Mouse (Mus musculus) hematopoietic multipotent progenitor cell, adult 10-12 weeks (in vitro differentiated cells): ENCODE measurements around the gene Brd4. TPM values are rescaled to one million over a fixed set of nuclear protein-coding genes. Genes with fewer than 3 reads are reported as not detected.

Source experiments
- polyA plus RNA-seq: library from polyadenylated mRNA; stranded (reverse); fragments of >175 nt; gene quantifications from 2 replicates; pipeline ENCODE4 v1.2.3, GENCODE M21; 2012; ENCODE audit warnings: low replicate concordance

Gene Brd4
- 216 and 300 TPM in 2 replicates for polyA plus RNA-seq

GRCm38 (mm10) chr17:32284262-32285137, at the start of gene Brd4:
Brd4 (minus strand) TSS chr17:32284722.

DNA sequence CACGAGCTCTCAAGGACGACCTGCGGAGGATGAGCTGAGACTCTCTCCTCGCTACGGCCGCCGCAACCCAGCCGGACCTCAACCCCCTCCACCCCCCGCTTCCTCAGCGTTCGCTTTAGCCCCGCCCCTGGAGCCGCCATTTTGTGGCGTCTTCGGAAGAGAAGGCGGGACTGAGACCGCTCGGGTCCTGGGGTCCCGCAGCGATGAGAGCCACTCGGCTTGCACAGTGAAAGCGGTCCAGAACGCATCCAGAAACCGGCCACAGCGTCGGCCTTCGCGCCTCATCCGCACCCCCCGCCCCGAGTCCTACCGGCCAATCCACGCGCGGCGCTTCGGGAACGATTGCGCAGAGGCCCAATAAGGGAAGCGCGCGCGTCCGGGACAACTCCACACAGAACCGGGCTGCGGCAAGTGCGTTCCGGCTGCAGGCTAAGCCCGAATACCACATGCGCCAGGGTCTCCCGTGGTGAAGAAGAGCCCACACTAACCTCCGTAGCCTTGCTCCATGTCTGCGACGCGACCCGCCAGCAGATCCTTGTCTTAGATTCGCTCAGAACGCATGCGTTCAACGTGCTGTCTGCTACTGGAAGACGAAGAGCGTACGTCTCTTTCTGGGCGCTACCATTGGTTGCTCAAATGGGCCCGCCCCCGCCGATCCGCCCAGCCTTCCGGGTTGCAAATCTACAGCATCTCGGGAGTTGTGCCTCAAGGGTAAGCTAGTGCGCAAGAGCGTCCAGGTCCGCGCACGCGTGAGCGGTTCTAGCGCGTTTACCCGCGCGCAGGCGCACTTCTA, 36.3 kb upstream of the Brd4 start, which contains the start of gene Akap8:
Akap8 (minus strand) TSS at position 642 of the 793 bp plus-strand sequence.

DNA sequence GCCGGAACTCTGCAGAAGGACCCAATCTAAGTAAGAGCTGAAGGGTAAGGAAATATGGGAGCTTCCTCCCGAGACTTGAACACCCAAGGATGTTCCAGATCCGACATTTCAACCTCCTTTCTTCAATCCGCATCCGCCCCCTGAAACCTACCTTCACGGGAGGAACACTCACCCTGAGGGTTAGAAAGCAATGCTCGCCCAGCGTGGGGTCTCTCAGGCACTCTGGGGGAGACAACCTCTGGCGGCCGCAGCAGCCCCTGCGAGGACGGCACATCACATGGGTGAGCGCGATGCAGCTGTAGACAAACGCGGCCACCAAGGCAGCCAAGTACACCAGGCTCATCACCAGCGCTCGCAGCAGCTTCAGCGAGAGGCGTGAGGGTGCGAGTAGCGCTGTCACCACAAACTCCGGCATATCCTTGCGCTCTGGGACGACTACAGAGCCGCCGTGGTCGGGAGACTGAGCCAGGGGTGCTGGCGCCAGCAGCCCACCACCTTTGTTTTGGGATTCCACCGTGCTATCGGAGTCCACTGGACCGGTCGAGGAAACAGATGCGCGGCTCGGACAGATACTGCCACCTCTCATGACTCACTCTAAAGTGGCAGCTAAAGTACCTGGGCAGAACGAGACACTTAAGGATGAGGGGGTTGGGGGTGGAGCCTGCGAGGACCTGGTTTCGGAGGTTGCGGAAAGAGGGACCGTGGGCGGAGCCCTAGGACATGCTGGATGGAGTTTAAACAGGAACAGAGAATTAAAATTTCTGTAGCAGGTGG, 95.5 kb downstream of the Brd4 start, which contains the start of gene Ephx3:
Ephx3 (minus strand) TSS at position 687 of the 774 bp plus-strand sequence.

GRCm38 (mm10) chr17:32166687-32167086, 117.8 kb downstream of the Brd4 start, which contains the start of gene Notch3:
Notch3 (minus strand) TSS chr17:32166852.

Other genes with a start within 250 kb of the Brd4 start
- 60.2 and 143 TPM in 2 replicates for gene Rrp1b, start 248.6 kb downstream of the Brd4 start, polyA plus RNA-seq
- 0.08 TPM in 1 of 2 replicates, not detected in the other for gene Hsf2bp, start 248.4 kb downstream of the Brd4 start, polyA plus RNA-seq
- gene Notch3, start 117.9 kb downstream of the Brd4 start, polyA plus RNA-seq: 1.2 and 4.5 TPM in 2 replicates
- gene Ephx3, start 95.2 kb downstream of the Brd4 start, polyA plus RNA-seq: not detected in 2 replicates
- 397 and 498 TPM in 2 replicates for gene Akap8, start 36.5 kb upstream of the Brd4 start, polyA plus RNA-seq
- gene Akap8l, start 65.9 kb upstream of the Brd4 start, polyA plus RNA-seq: 219 and 519 TPM in 2 replicates
- 65.0 and 91.1 TPM in 2 replicates for gene Wiz, start 104.7 kb upstream of the Brd4 start, polyA plus RNA-seq
- gene Rasal3, start 118.9 kb upstream of the Brd4 start, polyA plus RNA-seq: 143 and 237 TPM in 2 replicates
- gene Pglyrp2, start 139.4 kb upstream of the Brd4 start, polyA plus RNA-seq: 39.2 and 48.5 TPM in 2 replicates
- gene Cyp4f39, start 168.0 kb upstream of the Brd4 start, polyA plus RNA-seq: 0.22 TPM in 1 of 2 replicates, not detected in the other
- gene Cyp4f17, start 221.3 kb upstream of the Brd4 start, polyA plus RNA-seq: 1.8 and 3.3 TPM in 2 replicates